Mouse (Mus musculus) embryo, embryonic 9.5 days (tissue): ENCODE measurements at regions not wholly inside any gene's neighbourhood (a gene's known extent, or its start where the extent isn't known, plus 50 kb on each side); places are given as distances from the start of the nearest gene placed in this dataset.
"Not testable (repeated sequence)": the region's sequence is repeated elsewhere in the genome, so short reads cannot be mapped to it uniquely, and the experiment has no call there.

Experiments used
- DNase-seq: peaks from one replicate; pipeline ENCODE4 v3.0.0-alpha.2; 2017; ENCODE audit errors: extremely low spot score

GRCm38 (mm10) chr9:115777097-115777864 lies 132.0 kb upstream of the Gadl1 start:
- DNase-seq, result no peak

GRCm38 (mm10) chr9:115778862-115779261 lies 130.4 kb upstream of the Gadl1 start:
- DNase-seq, result no peak

GRCm38 (mm10) chr9:115799330-115799729 lies 109.9 kb upstream of the Gadl1 start:
- DNase-seq, result no peak

GRCm38 (mm10) chr9:115800624-115801023 lies 108.6 kb upstream of the Gadl1 start:
- peak; percentile 34 for DNase-seq

GRCm38 (mm10) chr9:115803071-115803470 lies 106.2 kb upstream of the Gadl1 start:
- DNase-seq, result no peak

- no peak for DNase-seq
Observed at GRCm38 (mm10) chr9:115805224-115805623, 104.0 kb upstream of the Gadl1 start.

- peak; percentile 34 for DNase-seq
Observed at GRCm38 (mm10) chr9:115806018-115806702, 103.1 kb upstream of the Gadl1 start.

GRCm38 (mm10) chr9:115840186-115840585 lies 69.1 kb upstream of the Gadl1 start:
- no peak for DNase-seq

GRCm38 (mm10) chr9:115840791-115841190 lies 68.5 kb upstream of the Gadl1 start:
- DNase-seq, result no peak

GRCm38 (mm10) chr9:115841684-115842083 lies 67.6 kb upstream of the Gadl1 start:
- no peak for DNase-seq

GRCm38 (mm10) chr9:115844340-115844739 lies 64.9 kb upstream of the Gadl1 start:
- no peak for DNase-seq

GRCm38 (mm10) chr9:115845091-115845490 lies 64.2 kb upstream of the Gadl1 start:
- DNase-seq, result no peak

- DNase-seq, result peak; percentile 34
Observed at GRCm38 (mm10) chr9:115847289-115848074, 61.8 kb upstream of the Gadl1 start.

GRCm38 (mm10) chr9:115853210-115853842 lies 55.9 kb upstream of the Gadl1 start:
- DNase-seq, result not testable (repeated sequence)

- DNase-seq, result no peak
Observed at GRCm38 (mm10) chr9:115857301-115857700, 52.0 kb upstream of the Gadl1 start.

GRCm38 (mm10) chr9:115858848-115859247 lies 50.4 kb upstream of the Gadl1 start:
- DNase-seq, result no peak
